In genomic region chr13:117611881-117612280, GRCm38 (mm10) we compare ENCODE assay signal across 21 mouse cellular contexts.
"Had no signal": no experiment of that assay in that cellular context is flagged by ENCODE, and none has a peak within 500 bp of the region (broad histone marks: within the 10 kb centered on the region; RNA-seq: fewer than 3 reads in every experiment).

No protein-coding gene starts in this region.

- DNase-seq: heart, postnatal 10 days; heart, postnatal 14 days; heart, postnatal 36 days; heart, postnatal 4 days; kidney, adult 11 months; kidney, adult 18-20 months; kidney, adult 2 months; kidney, adult 8-10 months; kidney, postnatal 10 days; kidney, postnatal 14 days; kidney, postnatal 25 days; kidney, postnatal 36 days; kidney, postnatal 4 days; layer of hippocampus, adult 9-11 months; layer of hippocampus, postnatal 36 days had no signal

- ATAC-seq: hindbrain, embryonic 16.5 days; hindbrain, postnatal 0 days; inflammation-experienced regulatory T-cells, adult 6 months; intestine, embryonic 15.5 days; intestine, embryonic 16.5 days; intestine, postnatal 0 days had no signal
